Mouse (Mus musculus): Measurements from ENCODE around the gene Soat2.

The Soat2 gene

DNA sequence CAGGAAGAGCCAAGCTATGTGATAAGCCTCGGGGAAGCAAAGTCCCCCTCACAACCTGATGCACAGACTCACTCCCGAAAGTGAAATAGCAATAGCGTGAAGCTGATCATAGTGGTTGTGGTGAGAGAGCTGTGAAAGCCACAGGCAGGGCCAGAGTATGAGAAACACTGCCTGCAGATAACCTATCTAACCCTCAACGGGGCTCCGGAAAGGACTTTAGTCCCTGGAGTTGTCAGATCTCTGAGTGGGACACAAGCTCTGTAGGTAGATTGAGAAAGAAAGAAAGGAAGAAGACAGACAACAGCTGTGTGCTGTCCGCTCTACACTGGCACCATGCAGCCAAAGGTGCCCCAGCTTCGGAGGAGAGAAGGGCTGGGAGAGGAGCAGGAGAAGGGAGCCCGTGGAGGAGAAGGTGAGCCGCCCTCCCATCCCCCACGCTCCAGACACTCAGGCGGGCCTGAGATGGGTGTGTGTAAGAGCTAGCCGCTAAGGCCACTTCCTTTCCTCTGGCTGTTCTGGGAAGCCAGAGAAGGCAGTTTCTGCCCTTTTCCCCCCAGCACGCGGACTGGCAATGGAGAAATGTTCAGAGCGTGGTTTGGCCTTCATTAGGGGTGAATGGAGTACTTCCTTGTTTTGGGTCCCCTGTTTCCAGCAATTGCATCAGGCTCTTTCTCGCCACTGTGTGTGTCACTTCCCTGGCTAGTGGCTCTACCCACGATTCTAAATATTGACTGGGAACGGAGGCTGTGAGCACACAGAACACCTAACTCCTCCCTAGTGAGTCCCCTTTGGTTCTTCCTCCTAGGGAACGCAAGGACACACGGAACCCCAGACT is at the start of gene Soat2:
Gene Soat2, plus strand, starts transcription at position 226 of the 835 bp plus-strand sequence.
- DNase-seq, result no peak

DNA sequence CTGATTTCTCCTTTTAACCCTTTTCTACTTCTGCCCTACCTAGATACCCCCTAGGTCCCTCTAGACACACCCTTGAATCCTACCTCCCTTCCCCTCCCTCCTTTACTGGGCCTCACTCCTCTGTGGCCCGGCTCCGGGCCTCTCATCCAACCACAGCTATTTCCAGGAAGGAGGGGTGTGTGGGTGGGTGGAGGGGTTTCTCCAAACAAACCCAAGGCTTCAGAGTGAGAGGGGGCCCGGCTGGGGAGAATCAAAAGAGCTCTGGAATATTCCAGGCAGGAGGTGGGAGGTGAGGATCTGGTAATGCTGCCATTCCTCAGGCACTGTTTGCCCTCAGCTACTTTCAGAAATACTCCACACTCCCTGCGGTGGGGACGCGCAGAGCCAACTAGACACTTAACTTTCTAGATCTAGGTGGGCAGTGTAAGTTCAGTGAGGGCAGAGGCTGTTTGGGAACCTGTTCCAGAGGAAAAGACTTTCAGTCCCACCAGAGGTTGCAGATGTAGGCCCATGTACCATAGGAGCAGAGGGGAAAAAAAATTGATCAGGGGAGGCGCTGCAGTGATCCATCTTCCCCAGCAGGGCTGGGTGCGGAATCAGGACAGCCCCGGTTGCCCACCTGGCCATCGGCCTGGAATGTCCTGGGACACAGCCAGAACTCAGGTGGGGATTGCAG is 49.2 kb upstream of the Soat2 start:
- no peak for DNase-seq

DNA sequence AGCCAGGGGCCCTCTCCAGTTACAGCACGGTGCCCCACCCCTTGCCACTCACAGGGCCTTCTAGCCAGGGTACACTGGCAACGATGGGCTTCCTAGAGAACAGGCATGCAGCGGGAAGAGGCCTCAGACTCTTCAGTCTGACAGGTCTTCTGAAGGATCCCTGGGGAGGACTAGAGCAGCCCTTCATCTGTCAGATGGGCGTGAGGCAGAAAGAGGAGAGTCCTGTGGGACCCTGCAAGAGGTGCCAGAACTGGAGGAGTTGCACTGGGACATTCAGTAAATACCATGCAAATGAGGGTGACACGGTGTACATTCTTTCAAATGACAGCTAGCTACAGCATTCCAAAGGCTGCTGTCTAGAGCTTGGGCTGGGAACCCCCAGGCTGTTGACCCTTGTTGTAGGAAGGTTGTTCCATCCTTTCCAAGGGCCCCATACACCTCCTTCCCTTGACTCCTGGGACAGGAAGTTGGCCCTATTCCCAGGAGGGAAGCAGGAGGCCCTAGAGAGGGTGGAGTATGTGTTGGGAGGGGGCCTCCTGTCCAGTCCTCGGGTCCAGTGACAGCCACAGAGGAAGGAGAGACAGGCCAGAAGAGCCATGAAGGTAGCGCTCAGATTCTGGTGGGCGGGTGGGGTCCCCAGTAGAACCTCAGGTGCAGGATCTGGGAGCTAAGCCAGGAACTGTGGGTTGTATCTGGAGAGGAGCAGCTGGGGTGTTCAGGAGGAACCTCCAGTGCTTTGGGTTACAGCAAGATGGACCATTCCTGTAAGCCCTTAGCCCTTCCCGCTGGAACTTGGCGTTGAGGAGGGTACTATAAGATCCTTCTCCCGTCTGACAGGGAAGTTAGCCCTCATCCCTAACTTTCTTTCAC is 48.4 kb upstream of the Soat2 start:
- no peak for DNase-seq

DNA sequence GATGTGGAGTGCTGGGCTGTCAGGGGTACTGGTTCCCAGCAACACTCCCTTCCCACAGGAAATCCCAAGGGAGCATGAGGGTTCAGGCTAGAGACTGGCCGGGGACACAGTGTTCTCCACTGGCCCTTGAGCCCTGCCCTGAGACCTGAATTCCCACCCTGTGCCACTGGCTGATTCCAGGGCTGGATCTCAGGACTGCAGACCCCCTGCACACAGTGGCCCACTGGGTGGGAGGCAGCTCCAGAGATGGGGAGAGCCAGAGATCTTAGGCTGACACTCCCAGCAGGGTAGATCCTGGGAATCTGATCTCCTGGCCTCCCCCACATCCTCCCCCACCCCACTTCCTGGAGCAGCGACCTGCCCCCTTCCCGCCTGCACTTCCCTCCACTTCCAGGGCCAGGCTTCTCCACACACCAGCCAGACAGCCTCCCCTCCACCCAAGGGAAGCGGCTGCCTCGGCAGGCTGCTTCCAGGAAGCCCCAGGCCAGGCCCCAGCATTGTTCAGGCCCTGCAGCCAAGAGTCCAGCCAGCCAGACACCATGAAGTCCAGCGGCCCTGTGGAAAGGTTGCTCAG is 47.7 kb upstream of the Soat2 start:
- DNase-seq, result peak in 1 of 2 experiments; percentile 6

DNA sequence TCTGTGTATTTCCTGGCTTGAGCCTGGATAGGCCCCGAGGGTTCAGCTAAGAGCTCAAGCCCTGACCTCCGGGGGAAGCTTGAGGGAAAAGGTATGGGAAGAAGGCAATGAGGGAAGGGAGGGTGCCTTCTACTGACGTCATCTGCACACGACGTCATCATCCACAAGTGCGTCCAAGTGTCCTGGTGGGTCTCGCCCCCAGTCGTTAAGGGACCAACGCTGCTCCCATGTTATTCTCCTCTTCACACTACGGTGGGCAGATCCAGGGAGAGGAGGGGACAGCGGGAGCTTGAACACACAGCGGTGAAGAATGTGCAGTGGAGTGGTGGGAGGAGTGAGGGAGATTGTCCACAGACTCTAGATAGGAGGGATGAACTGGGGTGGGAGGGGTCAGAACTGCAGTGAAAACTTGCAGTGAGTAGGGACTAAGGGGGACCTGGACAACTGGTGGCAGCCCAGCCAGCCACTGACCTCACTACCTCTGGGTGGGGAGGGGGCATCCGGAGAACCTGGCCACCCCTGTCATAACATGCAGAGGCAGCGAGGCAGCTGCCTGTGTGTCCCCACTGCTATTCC is 46.9 kb upstream of the Soat2 start:
- DNase-seq, result no peak

DNA sequence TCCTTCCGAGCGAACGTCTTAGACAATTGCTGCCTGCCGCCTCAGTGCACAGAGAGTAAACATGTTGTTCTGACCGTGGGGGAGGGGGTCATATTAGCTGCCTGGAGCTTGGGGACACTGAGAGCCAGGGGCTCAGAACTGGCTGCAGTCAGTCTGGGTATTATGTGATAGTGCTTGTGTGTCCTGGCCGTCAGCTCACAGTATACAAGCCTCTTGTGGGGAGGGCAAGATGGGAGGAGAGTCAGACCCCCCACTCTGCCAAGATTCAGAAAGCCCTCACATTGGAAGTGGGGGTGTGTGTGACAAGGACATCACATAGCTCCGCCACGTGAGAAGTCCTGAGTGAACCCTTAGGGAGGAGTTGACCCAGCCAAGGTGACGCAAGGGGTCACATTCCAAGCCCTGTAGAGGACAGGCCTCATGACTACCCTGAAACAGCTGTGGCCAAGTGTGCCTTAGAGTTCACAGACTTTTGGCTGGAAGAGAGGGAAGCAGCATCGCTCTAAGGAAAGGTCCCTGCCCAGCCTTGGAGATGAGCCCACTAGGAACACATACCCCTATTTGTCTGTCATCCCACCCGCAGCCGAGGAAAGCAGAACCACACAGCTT is 46.3 kb upstream of the Soat2 start:
- DNase-seq, result no peak

DNA sequence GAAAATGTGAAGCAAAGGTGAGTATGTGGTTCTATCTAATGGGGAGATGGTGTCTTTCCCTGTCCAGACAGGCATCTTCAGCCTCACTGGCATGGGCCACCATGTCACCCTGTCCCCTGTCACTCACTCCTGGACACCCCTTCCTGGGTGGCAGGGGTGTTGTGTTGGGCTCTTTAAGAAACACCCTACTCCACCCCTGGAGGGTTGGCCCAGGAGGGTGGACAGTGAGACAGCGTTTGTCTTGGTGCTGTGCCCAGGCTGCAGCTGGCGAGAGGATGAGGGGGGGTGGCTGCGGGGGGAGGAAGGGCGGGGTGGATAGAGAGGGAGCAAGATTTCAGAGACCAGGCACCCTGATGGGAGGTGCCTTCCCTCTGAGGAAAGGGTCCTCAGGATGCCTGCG is 45.0 kb upstream of the Soat2 start:
- DNase-seq, result peak in 1 of 2 experiments; percentile 21

DNA sequence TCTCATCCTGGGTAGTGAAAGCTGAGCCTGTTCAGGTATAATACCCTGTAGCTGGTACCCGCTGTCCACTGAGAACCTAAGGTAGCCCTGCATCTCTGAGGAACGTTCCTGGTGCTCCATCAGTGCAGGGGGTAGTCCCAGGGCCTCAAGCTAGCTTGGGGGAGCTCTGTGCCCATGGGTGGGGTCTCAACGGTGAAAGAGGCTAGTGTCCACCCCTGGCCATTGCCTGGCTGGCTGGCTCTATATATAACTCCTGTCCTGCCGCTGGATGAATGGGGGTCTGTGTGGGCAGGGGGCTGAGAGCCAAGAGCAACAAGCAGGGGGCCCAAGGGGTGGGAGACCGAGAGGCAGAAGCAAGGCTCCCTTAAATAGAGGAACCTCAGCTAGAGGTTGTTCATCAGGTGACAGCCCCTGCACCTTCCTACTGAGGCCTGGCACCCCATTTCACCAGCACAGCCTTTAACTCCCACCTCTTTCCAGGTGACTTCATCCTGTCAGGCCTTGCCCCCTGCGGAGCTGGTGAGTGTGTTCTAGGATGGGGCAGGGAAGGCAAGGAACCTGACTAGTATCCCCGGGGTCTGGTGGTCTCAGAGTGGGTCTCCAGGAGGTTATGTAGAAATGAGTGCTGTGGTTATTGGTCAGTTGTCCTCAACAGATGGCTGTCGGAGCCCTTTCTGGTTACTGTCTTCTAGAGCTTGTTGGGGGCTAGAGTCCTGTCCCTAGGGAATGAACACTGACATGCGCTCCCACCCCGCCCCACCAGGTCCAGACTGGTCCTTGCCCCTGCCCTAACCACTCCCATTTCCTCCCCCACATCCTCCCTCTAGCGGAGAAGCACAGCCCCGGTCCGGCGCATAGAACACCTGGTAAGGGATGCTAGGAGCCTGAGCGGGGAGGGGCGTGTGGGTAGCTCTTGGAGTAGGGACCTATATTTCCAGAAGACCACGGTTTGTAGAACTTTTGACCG is 44.3 kb upstream of the Soat2 start:
- peak in 1 of 2 experiments; percentile 34 for DNase-seq

DNA sequence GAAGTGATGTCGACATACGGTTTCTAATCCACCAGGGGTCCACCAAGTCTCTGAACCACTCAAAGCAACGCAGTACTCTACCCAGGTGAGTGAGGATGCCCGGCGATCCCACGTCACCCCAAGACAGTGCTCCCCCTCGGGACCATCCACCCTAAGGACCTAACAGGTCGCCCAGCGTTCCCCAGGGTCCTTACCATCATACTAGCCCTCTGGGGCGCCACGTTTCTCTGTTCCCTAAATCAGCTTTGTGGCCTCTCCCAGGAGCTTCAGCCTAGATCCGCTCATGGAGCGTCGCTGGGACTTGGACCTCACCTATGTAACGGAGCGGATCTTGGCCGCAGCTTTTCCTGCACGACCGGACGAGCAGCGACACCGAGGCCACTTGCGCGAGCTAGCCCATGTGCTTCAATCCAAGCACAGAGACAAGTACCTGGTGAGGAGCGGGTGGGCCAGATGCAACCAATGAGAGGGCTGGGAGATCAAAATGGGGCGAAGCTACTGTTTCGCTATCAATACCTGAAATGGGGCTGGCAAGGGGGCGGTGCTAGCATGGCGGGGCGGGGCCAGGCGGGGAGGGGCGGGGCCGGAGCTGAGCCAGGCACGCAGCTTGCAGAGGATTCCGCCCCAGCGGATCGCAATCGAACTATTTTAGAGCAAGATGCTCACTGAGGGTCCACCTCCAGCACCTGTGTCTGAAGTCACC is 43.4 kb upstream of the Soat2 start:
- DNase-seq, result peak in 1 of 2 experiments; percentile 43

DNA sequence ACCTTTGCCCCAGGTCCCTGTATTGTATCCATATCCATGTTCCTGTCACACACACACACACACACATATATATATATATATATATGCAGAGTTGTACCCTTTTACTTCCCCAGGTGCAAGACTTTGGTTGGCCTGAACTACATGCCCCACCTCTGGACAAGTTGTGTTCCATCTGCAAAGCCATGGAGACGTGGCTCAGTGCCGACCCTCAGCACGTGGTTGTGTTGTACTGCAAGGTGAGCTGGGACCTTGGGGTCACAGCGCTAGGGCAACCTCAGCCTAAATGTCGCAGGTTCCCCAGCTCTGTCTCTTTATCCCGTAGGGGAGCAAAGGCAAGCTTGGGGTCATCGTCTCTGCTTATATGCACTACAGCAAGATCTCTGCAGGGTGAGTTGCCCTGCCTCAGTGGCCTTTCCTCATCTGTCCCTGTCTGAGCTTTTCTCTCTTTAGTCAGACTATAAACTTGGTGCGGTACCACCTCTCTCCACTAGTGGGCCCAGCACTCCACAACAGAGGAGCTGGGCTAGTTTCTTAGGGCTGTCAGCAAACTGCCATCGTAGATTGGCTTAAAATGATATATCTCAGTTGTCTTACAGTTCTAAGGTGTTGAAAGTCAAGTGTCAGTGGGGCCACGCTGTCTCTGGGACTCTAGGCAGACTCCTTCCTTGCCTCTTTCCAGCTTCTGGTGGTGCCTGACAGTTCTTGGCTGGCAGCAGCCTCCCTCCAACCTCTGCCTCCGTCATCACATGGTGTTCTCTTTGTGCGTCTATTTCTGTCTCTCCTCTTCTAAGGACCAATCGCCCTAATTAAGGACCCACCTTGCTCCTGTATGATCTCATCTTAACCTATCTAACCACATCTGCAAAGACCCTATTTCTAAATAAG is 42.4 kb upstream of the Soat2 start:
- DNase-seq, result peak; percentile 82 to 88

DNA sequence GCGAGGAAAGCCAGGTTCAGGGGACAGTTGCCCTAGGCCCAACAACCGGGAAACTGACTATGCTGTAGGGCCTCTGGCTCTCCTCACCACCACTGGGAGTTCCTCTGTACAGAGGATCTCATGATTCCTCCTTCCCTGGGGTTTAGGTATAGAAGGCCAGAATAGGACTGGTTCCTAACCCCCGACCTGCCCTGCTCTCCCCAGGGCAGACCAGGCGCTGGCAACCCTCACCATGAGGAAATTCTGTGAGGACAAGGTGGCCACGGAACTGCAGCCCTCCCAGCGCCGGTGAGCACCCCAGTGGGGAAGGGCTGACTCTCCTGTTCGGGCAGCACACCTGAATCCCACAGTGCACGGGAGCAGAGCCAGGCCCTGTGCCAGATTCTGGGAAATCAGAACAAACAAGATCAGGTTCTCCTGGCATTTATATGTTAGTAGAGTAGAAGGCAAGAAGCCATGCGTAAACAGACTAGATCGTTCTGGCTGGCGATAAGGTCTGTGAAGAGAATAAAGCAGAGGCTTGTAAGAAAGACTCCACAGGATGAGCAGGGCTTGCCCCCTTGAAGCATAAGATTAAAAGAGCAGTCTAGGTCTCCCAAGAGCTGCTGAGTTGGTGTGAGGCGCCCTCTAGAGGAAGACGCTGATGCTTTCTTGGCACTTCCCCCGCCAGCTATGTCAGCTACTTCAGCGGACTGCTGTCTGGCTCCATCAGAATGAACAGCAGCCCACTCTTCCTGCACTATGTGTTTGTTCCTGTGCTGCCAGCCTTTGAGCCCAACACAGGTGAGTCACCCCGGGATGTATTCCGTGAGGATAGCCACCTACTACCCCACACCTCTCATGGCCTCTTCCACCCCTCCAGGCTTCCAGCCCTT is 41.4 kb upstream of the Soat2 start:
- peak; percentile 81 to 87 for DNase-seq

DNA sequence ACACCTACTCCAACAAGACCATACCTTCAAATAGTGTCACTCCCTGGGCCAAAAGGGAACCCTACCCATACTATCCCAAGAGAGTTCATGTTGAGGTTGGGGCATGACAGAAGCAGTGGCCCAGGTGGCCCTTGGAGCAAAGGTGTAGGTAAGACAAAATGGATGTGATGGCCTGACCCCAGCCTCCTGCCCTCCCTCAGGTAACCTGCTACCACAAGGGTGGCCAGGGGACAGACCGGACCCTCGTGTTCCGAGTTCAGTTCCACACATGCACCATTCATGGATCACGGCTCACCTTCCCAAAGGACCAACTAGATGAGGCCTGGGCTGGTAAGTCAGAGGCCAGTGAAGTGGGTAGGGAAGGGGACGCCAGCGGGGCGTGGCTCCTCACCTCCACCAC is 40.1 kb upstream of the Soat2 start:
- no peak for DNase-seq

DNA sequence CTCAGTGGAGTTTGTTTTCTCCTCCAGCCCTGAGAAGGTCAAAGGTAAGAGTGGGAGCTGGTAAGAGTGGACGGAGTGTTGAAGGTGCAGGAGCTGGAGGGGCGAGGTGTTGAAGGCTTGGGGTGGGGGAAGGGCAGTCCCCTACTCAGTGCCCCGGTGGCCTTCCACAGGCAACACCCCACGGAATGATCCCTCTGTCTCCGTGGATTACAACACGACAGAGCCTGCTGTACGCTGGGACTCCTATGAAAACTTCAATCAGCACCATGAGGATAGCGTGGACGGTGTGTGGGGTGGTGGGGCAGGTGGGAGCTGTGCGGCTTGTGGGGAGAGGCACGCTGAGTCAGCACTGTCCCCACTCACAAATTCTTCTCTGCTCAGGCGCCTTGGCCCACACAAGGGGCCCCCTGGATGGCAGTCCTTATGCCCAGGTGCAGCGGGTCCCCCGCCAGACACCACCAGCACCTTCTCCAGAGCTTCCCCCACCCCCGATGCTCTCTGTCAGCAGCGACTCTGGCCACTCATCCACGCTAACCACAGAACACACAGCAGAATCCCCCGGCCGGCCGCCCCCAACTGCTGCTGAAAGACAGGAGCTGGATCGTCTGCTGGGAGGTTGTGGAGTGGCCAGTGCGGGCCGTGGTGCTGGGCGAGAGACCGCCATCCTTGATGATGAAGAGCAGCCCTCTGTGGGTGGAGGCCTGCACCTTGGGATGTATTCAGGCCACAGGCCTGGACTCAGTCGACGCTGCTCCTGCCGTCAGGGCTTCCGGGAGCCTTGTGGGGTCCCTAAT is 39.4 kb upstream of the Soat2 start:
- DNase-seq, result peak in 1 of 2 experiments; percentile 11

DNA sequence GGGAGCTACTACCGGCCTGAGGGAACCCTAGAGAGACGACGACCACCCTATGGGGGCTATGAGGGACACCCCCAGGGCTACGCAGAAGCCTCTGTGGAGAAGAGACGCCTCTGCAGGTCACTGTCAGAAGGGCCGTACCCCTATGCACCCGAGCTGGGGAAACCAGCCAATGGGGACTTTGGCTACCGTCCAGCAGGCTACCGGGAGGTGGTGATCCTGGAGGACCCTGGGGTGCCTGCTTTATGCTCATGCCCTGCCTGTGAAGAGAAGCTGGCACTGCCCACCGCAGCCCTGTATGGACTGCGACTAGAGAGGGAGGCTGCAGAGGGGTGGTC is 38.9 kb upstream of the Soat2 start:
- peak in 1 of 2 experiments; percentile 18 for DNase-seq

DNA sequence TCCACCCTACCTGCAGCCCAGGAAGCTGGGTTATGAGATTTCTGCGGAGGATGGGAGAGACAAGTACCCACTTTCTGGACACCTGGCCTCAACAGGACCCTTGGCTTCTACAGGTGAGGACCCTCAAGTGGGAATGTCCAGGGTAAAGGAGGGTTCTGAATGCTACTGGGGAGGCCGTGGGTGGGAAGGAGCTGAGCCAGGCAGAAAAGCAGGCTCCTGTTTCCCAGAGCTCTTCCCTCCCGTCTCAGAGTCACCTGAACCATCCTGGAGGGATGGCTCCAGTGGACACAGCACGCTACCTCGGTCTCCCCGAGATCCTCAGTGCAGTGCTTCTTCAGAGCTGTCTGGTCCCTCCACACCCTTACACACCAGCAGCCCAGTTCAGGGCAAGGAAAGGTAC is 38.1 kb upstream of the Soat2 start:
- DNase-seq, result no peak

DNA sequence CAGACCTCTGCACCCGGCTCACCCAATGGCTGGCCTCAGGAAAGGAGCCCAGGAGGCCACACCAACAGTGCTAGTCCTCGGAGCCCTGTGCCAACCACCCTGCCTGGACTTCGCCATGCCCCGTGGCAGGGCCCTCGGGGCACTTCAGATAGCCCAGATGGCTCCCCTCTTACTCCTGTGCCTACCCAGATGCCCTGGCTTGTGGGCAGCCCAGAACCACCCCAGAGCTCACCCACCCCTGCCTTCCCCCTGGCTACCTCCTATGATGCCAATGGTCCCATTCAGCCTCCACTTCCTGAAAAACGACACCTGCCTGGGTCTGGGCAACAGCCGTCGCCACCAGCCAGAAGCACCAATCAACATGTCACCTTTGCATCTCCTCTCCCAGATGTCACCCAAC is 37.5 kb upstream of the Soat2 start:
- peak in 1 of 2 experiments; percentile 9 for DNase-seq

DNA sequence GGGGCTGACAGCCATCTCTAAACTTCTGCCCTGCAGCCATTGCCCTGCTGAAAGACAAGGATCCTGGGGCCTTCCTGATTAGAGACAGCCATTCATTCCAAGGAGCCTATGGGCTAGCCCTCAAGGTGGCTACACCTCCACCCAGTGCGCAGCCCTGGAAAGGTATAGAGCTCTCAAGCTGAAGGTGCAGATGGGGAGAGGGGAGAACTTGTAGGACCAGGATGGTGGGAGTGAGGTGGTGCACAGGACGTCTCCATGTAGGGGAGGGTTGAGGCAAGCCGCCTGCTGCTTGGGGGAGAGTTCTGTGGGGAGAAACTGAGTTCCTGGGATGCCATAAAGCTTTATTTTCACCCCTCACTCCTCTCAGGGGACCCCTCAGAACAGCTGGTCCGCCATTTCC is 36.7 kb upstream of the Soat2 start:
- DNase-seq, result no peak
